Mouse (Mus musculus): ENCODE data around the gene Armc6.

DNA sequence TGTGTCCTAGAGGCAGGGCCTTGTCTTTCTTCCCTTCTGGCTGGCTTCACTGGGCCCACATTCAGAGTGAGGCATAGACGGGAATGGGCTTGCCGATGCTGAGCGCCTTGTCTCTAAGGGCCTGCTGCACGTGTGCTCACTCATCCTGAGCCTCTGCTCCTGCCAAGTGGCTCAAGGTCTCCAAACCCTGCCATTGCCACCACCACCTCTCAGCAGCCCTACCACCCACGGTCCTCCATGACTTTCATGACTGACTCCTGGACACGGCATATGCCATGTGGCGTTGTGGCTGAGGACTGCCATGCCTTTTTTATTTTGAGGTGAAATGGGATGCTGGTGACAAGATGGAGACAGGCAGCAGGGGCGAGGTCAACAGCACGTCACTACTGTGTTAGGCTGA, 3.4 kb downstream of the Armc6 start:
- TF ChIP-seq CTCF (IDR thresholded peaks at IDR 0.05) (no peak), POLR2A (IDR thresholded peaks at IDR 0.05; ENCODE audit: insufficient read depth, low read depth, low read length) (no peak), EP300 (IDR thresholded peaks at IDR 0.05; ENCODE audit: insufficient read depth, low read depth, low read length) (no peak)
